Mouse (Mus musculus) adrenal gland, postnatal 0 days (tissue): ENCODE measurements around the gene Gm8947. TPM values are rescaled to one million over a fixed set of nuclear protein-coding genes. Genes with fewer than 3 reads are reported as not detected.

Source experiments
- polyA plus RNA-seq: library from polyadenylated mRNA; unstranded; fragments of >200 nt; fragmentation: Nextera tagmentation; extraction: Ambion mirVana; gene quantifications from 2 replicates; pipeline ENCODE4 v1.2.1, GENCODE M21; 2015

The Gm8947 gene
- 0.08 TPM in 1 of 2 replicates, not detected in the other for polyA plus RNA-seq

DNA sequence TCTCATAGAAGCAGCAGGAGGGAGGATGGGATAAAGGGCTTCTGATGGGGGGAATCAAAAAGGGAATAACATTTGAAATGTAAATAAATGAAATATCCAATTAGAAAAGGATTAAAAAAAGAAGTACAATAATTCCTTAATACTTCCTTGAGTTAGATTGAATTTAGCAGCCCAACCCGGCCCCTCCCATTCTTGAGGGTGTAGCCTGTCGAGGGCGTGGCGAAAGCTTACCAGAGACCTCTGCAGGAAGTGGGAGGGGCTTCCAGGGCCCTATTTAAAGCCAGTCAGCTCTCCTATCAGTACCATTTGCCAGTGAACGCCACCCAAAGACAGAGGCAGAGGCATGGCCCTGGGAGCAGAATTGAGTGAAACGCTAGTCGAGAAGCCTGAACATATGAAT lies at the start of gene Gm8947:
Gene Gm8947 (plus strand): TSS at position 302 of the 400 bp plus-strand sequence.

DNA sequence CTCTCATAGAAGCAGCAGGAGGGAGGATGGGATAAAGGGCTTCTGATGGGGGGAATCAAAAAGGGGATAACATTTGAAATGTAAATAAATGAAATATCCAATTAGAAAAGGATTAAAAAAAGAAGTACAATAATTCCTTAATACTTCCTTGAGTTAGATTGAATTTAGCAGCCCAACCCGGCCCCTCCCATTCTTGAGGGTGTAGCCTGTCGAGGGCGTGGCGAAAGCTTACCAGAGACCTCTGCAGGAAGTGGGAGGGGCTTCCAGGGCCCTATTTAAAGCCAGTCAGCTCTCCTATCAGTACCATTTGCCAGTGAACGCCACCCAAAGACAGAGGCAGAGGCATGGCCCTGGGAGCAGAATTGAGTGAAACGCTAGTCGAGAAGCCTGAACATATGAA lies 9.9 kb upstream of the Gm8947 start, which contains the start of gene Gm47985:
Gene Gm47985 (plus strand): TSS at position 272 of the 400 bp plus-strand sequence.

DNA sequence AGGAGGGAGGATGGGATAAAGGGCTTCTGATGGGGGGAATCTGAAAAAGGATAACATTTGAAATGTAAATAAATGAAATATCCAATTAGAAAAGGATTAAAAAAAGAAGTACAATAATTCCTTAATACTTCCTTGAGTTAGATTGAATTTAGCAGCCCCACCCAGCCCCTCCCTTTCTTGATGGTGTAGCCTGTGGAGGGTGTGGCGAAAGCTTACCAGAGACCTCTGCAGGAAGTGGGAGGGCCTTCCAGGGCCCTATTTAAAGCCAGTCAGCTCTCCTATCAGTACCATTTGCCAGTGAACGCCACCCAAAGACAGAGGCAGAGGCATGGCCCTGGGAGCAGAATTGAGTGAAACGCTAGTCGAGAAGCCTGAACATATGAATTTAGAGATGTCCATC lies 5.9 kb downstream of the Gm8947 start, which contains the start of gene Gm47995:
Gene Gm47995 (plus strand): TSS at position 329 of the 400 bp plus-strand sequence.

DNA sequence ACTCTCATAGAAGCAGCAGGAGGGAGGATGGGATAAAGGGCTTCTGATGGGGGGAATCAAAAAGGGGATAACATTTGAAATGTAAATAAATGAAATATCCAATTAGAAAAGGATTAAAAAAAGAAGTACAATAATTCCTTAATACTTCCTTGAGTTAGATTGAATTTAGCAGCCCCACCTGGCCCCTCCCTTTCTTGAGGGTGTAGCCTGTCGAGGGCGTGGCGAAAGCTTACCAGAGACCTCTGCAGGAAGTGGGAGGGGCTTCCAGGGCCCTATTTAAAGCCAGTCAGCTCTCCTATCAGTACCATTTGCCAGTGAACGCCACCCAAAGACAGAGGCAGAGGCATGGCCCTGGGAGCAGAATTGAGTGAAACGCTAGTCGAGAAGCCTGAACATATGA lies 11.6 kb downstream of the Gm8947 start, which contains the start of gene 3110040M04Rik:
Gene 3110040M04Rik (plus strand): TSS at position 304 of the 400 bp plus-strand sequence.

DNA sequence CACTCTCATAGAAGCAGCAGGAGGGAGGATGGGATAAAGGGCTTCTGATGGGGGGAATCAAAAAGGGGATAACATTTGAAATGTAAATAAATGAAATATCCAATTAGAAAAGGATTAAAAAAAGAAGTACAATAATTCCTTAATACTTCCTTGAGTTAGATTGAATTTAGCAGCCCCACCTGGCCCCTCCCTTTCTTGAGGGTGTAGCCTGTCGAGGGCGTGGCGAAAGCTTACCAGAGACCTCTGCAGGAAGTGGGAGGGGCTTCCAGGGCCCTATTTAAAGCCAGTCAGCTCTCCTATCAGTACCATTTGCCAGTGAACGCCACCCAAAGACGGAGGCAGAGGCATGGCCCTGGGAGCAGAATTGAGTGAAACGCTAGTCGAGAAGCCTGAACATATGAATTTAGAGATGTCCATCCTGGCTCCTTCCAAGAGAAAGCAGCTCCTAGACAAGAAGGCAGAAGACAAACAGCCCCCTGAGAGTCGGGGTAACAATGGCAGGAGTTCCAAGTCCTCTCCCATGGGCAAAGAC lies 17.7 kb downstream of the Gm8947 start, which contains the start of gene Gm47996:
Gene Gm47996 (plus strand): TSS at position 308 of the 532 bp plus-strand sequence.

Other genes with a start within 250 kb of the Gm8947 start
- 8.3 and 15.2 TPM in 2 replicates for gene Hmcn1, start 198.9 kb upstream of the Gm8947 start, polyA plus RNA-seq
- gene Gm47985, start 9.8 kb upstream of the Gm8947 start, polyA plus RNA-seq: 0.19 TPM in 1 of 2 replicates, not detected in the other
- gene Gm47995, start 6.1 kb downstream of the Gm8947 start, polyA plus RNA-seq: not detected in 2 replicates
- not detected in 2 replicates for gene 3110040M04Rik, start 11.7 kb downstream of the Gm8947 start, polyA plus RNA-seq
- gene Gm47996, start 17.8 kb downstream of the Gm8947 start, polyA plus RNA-seq: not detected in 2 replicates
- gene Ivns1abp, start 152.1 kb downstream of the Gm8947 start, polyA plus RNA-seq: 57.6 and 91.5 TPM in 2 replicates
- 24.9 and 41.9 TPM in 2 replicates for gene Swt1, start 236.1 kb downstream of the Gm8947 start, polyA plus RNA-seq
- gene Trmt1l, start 236.2 kb downstream of the Gm8947 start, polyA plus RNA-seq: 16.0 and 25.7 TPM in 2 replicates